Mouse (Mus musculus): ENCODE measurements around the gene Elk3. TPM values are rescaled to one million over a fixed set of nuclear protein-coding genes. Genes with fewer than 3 reads are reported as not detected.

The Elk3 gene
- polyA plus RNA-seq, 1 experiment from 2014 or later: 8.8 TPM

- H3K27ac ChIP-seq (replicated peaks; ENCODE audit: low read depth, low read length): no peak overlapping the region
- DNase-seq (no peak), ATAC-seq (ENCODE audit: low FRiP score, low TSS enrichment) (no peak)
- no peak overlapping the region for H3K9ac ChIP-seq (replicated peaks; ENCODE audit: low read length)
- no peaks in the 10 kb centered on the region for H3K27me3 ChIP-seq (ENCODE audit: control insufficient read depth, insufficient read depth, low read length)
- no peak overlapping the region for H3K4me3 ChIP-seq (replicated peaks; ENCODE audit: low read depth, low read length)
- 4% methylated on average over 5 of the region's 5 CpGs for WGBS
- no peaks in the 10 kb centered on the region for H3K9me3 ChIP-seq (ENCODE audit: control insufficient read depth, low read length)
- H3K4me1 ChIP-seq (ENCODE audit: control insufficient read depth, insufficient read depth, low read length): 0 out of 2 replicates have a peak, but pooled peaks cover 3% of the 10 kb centered on the region
- H3K4me2 ChIP-seq (ENCODE audit: low read length): no peak overlapping the region
- H3K36me3 ChIP-seq (ENCODE audit: control insufficient read depth, insufficient read depth, low read length): peaks cover 31% of the 10 kb centered on the region
These were observed 68.1 kb downstream of the Elk3 start for GRCm38 (mm10) chr10:93242861-93243260.

GRCm38 (mm10) chr10:93242208-93242607, 68.7 kb downstream of the Elk3 start:
- Histone ChIP-seq H3K9me3 (ENCODE audit: control insufficient read depth, low read length) (no peaks in the 10 kb centered on the region), H3K36me3 (ENCODE audit: control insufficient read depth, insufficient read depth, low read length) (peaks cover 36% of the 10 kb centered on the region), H3K27me3 (ENCODE audit: control insufficient read depth, insufficient read depth, low read length) (no peaks in the 10 kb centered on the region), H3K27ac (replicated peaks; ENCODE audit: low read depth, low read length) (no peak overlapping the region), H3K4me1 (ENCODE audit: control insufficient read depth, insufficient read depth, low read length) (no peaks in the 10 kb centered on the region), H3K4me2 (ENCODE audit: low read length) (no peak overlapping the region), H3K9ac (replicated peaks; ENCODE audit: low read length) (no peak overlapping the region), H3K4me3 (replicated peaks; ENCODE audit: low read depth, low read length) (no peak overlapping the region)
- 8% methylated on average over 3 of the region's 3 CpGs for WGBS
- no peak for DNase-seq
- no peak for ATAC-seq (ENCODE audit: low FRiP score, low TSS enrichment)

- Histone ChIP-seq H3K36me3 (ENCODE audit: control insufficient read depth, insufficient read depth, low read length) (peaks cover 61% of the 10 kb centered on the region), H3K4me3 (replicated peaks; ENCODE audit: low read depth, low read length) (no peak overlapping the region), H3K4me2 (ENCODE audit: low read length) (no peak overlapping the region), H3K27me3 (ENCODE audit: control insufficient read depth, insufficient read depth, low read length) (no peaks in the 10 kb centered on the region), H3K9ac (replicated peaks; ENCODE audit: low read length) (no peak overlapping the region), H3K4me1 (ENCODE audit: control insufficient read depth, insufficient read depth, low read length) (no peaks in the 10 kb centered on the region), H3K27ac (replicated peaks; ENCODE audit: low read depth, low read length) (no peak overlapping the region), H3K9me3 (ENCODE audit: control insufficient read depth, low read length) (no peaks in the 10 kb centered on the region)
- no peak for ATAC-seq (ENCODE audit: low FRiP score, low TSS enrichment)
- DNase-seq: no peak
- 84% methylated on average over 9 of the region's 9 CpGs for WGBS
These were observed 71.6 kb downstream of the Elk3 start for GRCm38 (mm10) chr10:93239201-93239806.

GRCm38 (mm10) chr10:93234692-93235091, 76.2 kb downstream of the Elk3 start:
- H3K4me1 ChIP-seq (ENCODE audit: control insufficient read depth, insufficient read depth, low read length): no peaks in the 10 kb centered on the region
- H3K27ac ChIP-seq (replicated peaks; ENCODE audit: low read depth, low read length): no peak overlapping the region
- DNase-seq (no peak), ATAC-seq (ENCODE audit: low FRiP score, low TSS enrichment) (no peak)
- WGBS: 94% methylated on average over 9 of the region's 9 CpGs
- H3K4me2 ChIP-seq (ENCODE audit: low read length): no peak overlapping the region
- H3K9ac ChIP-seq (replicated peaks; ENCODE audit: low read length): no peak overlapping the region
- H3K27me3 ChIP-seq (ENCODE audit: control insufficient read depth, insufficient read depth, low read length): no peaks in the 10 kb centered on the region
- no peaks in the 10 kb centered on the region for H3K9me3 ChIP-seq (ENCODE audit: control insufficient read depth, low read length)
- peaks cover 71% of the 10 kb centered on the region for H3K36me3 ChIP-seq (ENCODE audit: control insufficient read depth, insufficient read depth, low read length)
- H3K4me3 ChIP-seq (replicated peaks; ENCODE audit: low read depth, low read length): no peak overlapping the region

- ATAC-seq (ENCODE audit: low FRiP score, low TSS enrichment): no peak
These were observed 77.2 kb downstream of the Elk3 start for GRCm38 (mm10) chr10:93233665-93234194.

GRCm38 (mm10) chr10:93231893-93232292, 79.0 kb downstream of the Elk3 start:
- ATAC-seq (ENCODE audit: low FRiP score, low TSS enrichment) (no peak), DNase-seq (no peak)
- 94% methylated on average over 5 of the region's 5 CpGs for WGBS
- Histone ChIP-seq H3K27ac (replicated peaks; ENCODE audit: low read depth, low read length) (no peak overlapping the region), H3K36me3 (ENCODE audit: control insufficient read depth, insufficient read depth, low read length) (peaks cover 55% of the 10 kb centered on the region), H3K9ac (replicated peaks; ENCODE audit: low read length) (no peak overlapping the region), H3K9me3 (ENCODE audit: control insufficient read depth, low read length) (no peaks in the 10 kb centered on the region), H3K4me2 (ENCODE audit: low read length) (no peak overlapping the region), H3K4me3 (replicated peaks; ENCODE audit: low read depth, low read length) (no peak overlapping the region), H3K27me3 (ENCODE audit: control insufficient read depth, insufficient read depth, low read length) (no peaks in the 10 kb centered on the region), H3K4me1 (ENCODE audit: control insufficient read depth, insufficient read depth, low read length) (no peaks in the 10 kb centered on the region)

More at GRCm38 (mm10) chr10:93233665-93234194, 77.2 kb downstream of the Elk3 start:
- H3K27ac ChIP-seq (replicated peaks; ENCODE audit: low read depth, low read length): no peak overlapping the region
- 92% methylated on average over 6 of the region's 6 CpGs for WGBS
- H3K9me3 ChIP-seq (ENCODE audit: control insufficient read depth, low read length): no peaks in the 10 kb centered on the region
- DNase-seq: no peak
- no peaks in the 10 kb centered on the region for H3K27me3 ChIP-seq (ENCODE audit: control insufficient read depth, insufficient read depth, low read length)
- H3K4me3 ChIP-seq (replicated peaks; ENCODE audit: low read depth, low read length): no peak overlapping the region
- peaks cover 65% of the 10 kb centered on the region for H3K36me3 ChIP-seq (ENCODE audit: control insufficient read depth, insufficient read depth, low read length)
- H3K4me2 ChIP-seq (ENCODE audit: low read length): no peak overlapping the region
- no peaks in the 10 kb centered on the region for H3K4me1 ChIP-seq (ENCODE audit: control insufficient read depth, insufficient read depth, low read length)
- no peak overlapping the region for H3K9ac ChIP-seq (replicated peaks; ENCODE audit: low read length)

GRCm38 (mm10) chr10:93231490-93231889, 79.4 kb downstream of the Elk3 start:
- Histone ChIP-seq H3K9me3 (ENCODE audit: control insufficient read depth, low read length) (no peaks in the 10 kb centered on the region), H3K4me2 (ENCODE audit: low read length) (no peak overlapping the region), H3K36me3 (ENCODE audit: control insufficient read depth, insufficient read depth, low read length) (peaks cover 56% of the 10 kb centered on the region), H3K4me3 (replicated peaks; ENCODE audit: low read depth, low read length) (no peak overlapping the region), H3K9ac (replicated peaks; ENCODE audit: low read length) (no peak overlapping the region), H3K27me3 (ENCODE audit: control insufficient read depth, insufficient read depth, low read length) (no peaks in the 10 kb centered on the region), H3K4me1 (ENCODE audit: control insufficient read depth, insufficient read depth, low read length) (no peaks in the 10 kb centered on the region), H3K27ac (replicated peaks; ENCODE audit: low read depth, low read length) (no peak overlapping the region)
- ATAC-seq (ENCODE audit: low FRiP score, low TSS enrichment) (no peak), DNase-seq (no peak)
- 61% methylated on average over 4 of the region's 4 CpGs for WGBS

GRCm38 (mm10) chr10:93228401-93229007, 82.4 kb downstream of the Elk3 start:
- no peaks in the 10 kb centered on the region for H3K4me1 ChIP-seq (ENCODE audit: control insufficient read depth, insufficient read depth, low read length)
- H3K27me3 ChIP-seq (ENCODE audit: control insufficient read depth, insufficient read depth, low read length): no peaks in the 10 kb centered on the region
- no peak overlapping the region for H3K4me2 ChIP-seq (ENCODE audit: low read length)
- ATAC-seq (ENCODE audit: low FRiP score, low TSS enrichment) (no peak), DNase-seq (no peak)
- peaks cover 36% of the 10 kb centered on the region for H3K36me3 ChIP-seq (ENCODE audit: control insufficient read depth, insufficient read depth, low read length)
- H3K9ac ChIP-seq (replicated peaks; ENCODE audit: low read length): no peak overlapping the region
- WGBS: 91% methylated on average over 11 of the region's 11 CpGs
- no peak overlapping the region for H3K4me3 ChIP-seq (replicated peaks; ENCODE audit: low read depth, low read length)
- H3K27ac ChIP-seq (replicated peaks; ENCODE audit: low read depth, low read length): no peak overlapping the region
- H3K9me3 ChIP-seq (ENCODE audit: control insufficient read depth, low read length): no peaks in the 10 kb centered on the region

GRCm38 (mm10) chr10:93227921-93228320, 83.0 kb downstream of the Elk3 start:
- ATAC-seq (ENCODE audit: low FRiP score, low TSS enrichment): no peak
- Histone ChIP-seq H3K9me3 (ENCODE audit: control insufficient read depth, low read length) (no peaks in the 10 kb centered on the region), H3K36me3 (ENCODE audit: control insufficient read depth, insufficient read depth, low read length) (peaks cover 32% of the 10 kb centered on the region), H3K27ac (replicated peaks; ENCODE audit: low read depth, low read length) (no peak overlapping the region), H3K4me3 (replicated peaks; ENCODE audit: low read depth, low read length) (no peak overlapping the region), H3K4me2 (ENCODE audit: low read length) (no peak overlapping the region), H3K27me3 (ENCODE audit: control insufficient read depth, insufficient read depth, low read length) (no peaks in the 10 kb centered on the region), H3K4me1 (ENCODE audit: control insufficient read depth, insufficient read depth, low read length) (no peaks in the 10 kb centered on the region), H3K9ac (replicated peaks; ENCODE audit: low read length) (no peak overlapping the region)
- WGBS: 75% methylated on average over 8 of the region's 8 CpGs
- DNase-seq: no peak

Measured in midbrain, embryonic 14.5 days (tissue).